Mouse (Mus musculus) heart, embryonic 16.5 days (tissue): ENCODE results near the gene Grk4. TPM values are rescaled to one million over a fixed set of nuclear protein-coding genes. Genes with fewer than 3 reads are reported as not detected.

ENCODE experiments used
- ATAC-seq: fragments of 200-750 bp; cut with Nextera tagmentation; replicated peaks from 2 replicates; pipeline ENCODE4 v1.8.0; 2017; ENCODE audit warnings: moderate number of reproducible peaks; ENCODE audit not compliant: insufficient read depth, low FRiP score; ENCODE audit errors: extremely low read depth
- H3K27ac ChIP-seq: fragments of 300-500 bp; sonication (generic); 2 replicates; pipeline ENCODE4 v1.5.1; 2014; ENCODE audit warnings: mild to moderate bottlenecking, low read length, control low read depth, moderate library complexity
- H3K27me3 ChIP-seq: fragments of 300-500 bp; sonication (generic); 2 replicates; pipeline ENCODE4 v1.6.1; 2014; ENCODE audit warnings: low read length, mixed read lengths; ENCODE audit not compliant: control insufficient read depth, insufficient read depth
- H3K36me3 ChIP-seq: fragments of 300-500 bp; sonication (generic); 2 replicates; pipeline ENCODE4 v1.6.1; 2014; ENCODE audit not compliant: control insufficient read depth, insufficient read depth
- H3K4me1 ChIP-seq: fragments of 300-500 bp; sonication (generic); 2 replicates; pipeline ENCODE4 v1.6.1; 2014; ENCODE audit warnings: low read length, mixed read lengths; ENCODE audit not compliant: control insufficient read depth, insufficient read depth
- H3K4me2 ChIP-seq: fragments of 300-500 bp; sonication (generic); 2 replicates; pipeline ENCODE4 v1.6.1; 2014; ENCODE audit warnings: low read depth, mild to moderate bottlenecking, control low read depth, low read length
- H3K4me3 ChIP-seq: fragments of 300-500 bp; sonication (generic); 2 replicates; pipeline ENCODE4 v1.5.1; 2014; ENCODE audit warnings: mild to moderate bottlenecking, control low read depth, low read length
- H3K9ac ChIP-seq: fragments of 300-500 bp; sonication (generic); 2 replicates; pipeline ENCODE4 v1.6.1; 2014; ENCODE audit warnings: low read length, control low read depth
- H3K9me3 ChIP-seq: fragments of 300-500 bp; sonication (generic); replicated peaks from 2 replicates; pipeline ENCODE4 v1.6.1; 2016; ENCODE audit warnings: low read length; ENCODE audit not compliant: control insufficient read depth
- WGBS: fragments of 180-500 bp; shearing (Covaris S2); extraction: QIAGEN DNeasy Blood & Tissue Kit; methylation state at CpG from one replicate; pipeline ENCODE4 v1.1.7; 2014; 5-methylcytosine and 5-hydroxymethylcytosine counted together
- polyA plus RNA-seq: library from polyadenylated mRNA; unstranded; fragments of >200 nt; fragmentation: Nextera tagmentation; extraction: Ambion mirVana; gene quantifications from 2 replicates; pipeline ENCODE4 v1.2.1, GENCODE M21; 2015

Grk4 gene
- polyA plus RNA-seq, 1 experiment from 2014 or later, result 2.2 TPM

DNA sequence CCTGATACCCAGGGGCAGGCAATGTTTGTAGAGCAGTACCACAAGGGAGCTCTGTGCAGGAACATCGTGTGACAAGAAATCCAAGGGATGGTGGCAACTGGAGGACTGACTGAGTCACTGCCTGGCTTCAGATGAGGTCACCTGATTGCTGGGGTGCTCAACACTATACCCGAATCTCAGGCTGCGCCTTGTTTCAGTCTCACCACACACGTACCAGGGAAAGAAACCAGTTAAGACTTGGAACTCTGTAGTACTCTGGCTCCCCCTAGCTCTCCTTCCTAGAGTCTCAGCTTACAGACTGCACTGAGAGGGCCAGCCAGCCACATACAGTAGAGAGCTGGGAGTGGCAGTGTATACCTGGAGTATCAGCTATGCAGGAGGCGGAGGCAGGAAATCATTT is 17.2 kb upstream of the Grk4 start:
- no peak overlapping the region for H3K4me2 ChIP-seq
- 0 out of 2 replicates have a peak, but pooled peaks have one; percentile 34 for ATAC-seq
- WGBS, result 65% methylated on average over 5 of the region's 5 CpGs

GRCm38 (mm10) chr5:34647581-34647980 is 12.6 kb upstream of the Grk4 start:
- Histone ChIP-seq H3K27me3 (no peaks in the 10 kb centered on the region), H3K4me1 (no peaks in the 10 kb centered on the region), H3K4me3 (no peak overlapping the region), H3K4me2 (no peak overlapping the region), H3K9me3 (no peaks in the 10 kb centered on the region), H3K27ac (no peak overlapping the region), H3K36me3 (peaks cover 78% of the 10 kb centered on the region), H3K9ac (no peak overlapping the region)
- ATAC-seq, result no peak
- 52% methylated on average over 4 of the region's 4 CpGs for WGBS

More for the DNA sequence above, 17.2 kb upstream of the Grk4 start:
- no peak overlapping the region for H3K9ac ChIP-seq
- H3K27ac ChIP-seq, result no peak overlapping the region
- peaks cover 68% of the 10 kb centered on the region for H3K36me3 ChIP-seq
- no peaks in the 10 kb centered on the region for H3K9me3 ChIP-seq
- no peaks in the 10 kb centered on the region for H3K27me3 ChIP-seq
- no peak overlapping the region for H3K4me3 ChIP-seq
- no peaks in the 10 kb centered on the region for H3K4me1 ChIP-seq

DNA sequence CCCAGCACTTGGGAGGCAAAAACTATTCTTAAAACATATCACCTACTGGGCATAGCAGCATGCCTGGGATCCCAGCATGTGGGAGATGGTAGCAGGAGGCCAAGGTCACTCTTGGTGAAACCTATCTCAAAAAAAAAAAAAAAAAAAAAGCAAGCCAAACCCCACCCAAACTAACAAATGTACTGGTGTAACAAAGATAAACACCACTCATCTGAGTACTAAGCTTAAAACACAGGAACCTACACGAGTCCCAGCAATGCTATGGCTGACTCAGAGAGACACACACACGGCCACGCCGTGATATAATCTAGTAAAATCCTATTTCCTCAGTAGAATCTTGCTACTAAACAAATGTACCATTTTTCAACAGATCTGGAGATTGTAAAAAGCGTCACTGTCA is 7.2 kb upstream of the Grk4 start:
- ATAC-seq, result no peak
- 90% methylated on average over 5 of the region's 5 CpGs for WGBS
- Histone ChIP-seq H3K9me3 (no peaks in the 10 kb centered on the region), H3K27me3 (no peaks in the 10 kb centered on the region), H3K4me2 (no peak overlapping the region), H3K4me1 (peaks cover 6% of the 10 kb centered on the region), H3K9ac (no peak overlapping the region), H3K27ac (no peak overlapping the region), H3K36me3 (peaks cover 75% of the 10 kb centered on the region), H3K4me3 (no peak overlapping the region)

DNA sequence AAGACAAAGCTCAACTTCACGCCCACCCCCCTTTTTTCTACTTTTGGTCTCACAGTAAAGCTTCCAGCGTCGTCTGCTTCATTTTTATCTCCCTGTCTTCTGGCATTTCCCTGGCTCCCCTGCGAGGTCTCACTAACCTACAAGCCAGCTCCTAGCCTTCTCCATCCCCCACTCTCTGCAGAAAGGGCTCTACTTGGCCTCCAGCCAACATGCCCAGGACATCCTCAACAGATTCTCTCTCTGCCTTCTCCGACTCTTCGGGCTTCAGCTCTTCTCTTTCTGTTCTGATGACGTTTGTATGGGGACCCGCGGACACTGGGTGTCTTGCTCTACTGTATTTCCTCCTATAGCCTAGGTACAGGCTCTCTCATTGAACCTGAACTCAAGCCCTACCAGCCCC is 5.3 kb upstream of the Grk4 start:
- H3K9ac ChIP-seq, result no peak overlapping the region
- H3K9me3 ChIP-seq, result no peaks in the 10 kb centered on the region
- 44% methylated on average over 9 of the region's 9 CpGs for WGBS
- no peak overlapping the region for H3K4me2 ChIP-seq
- no peak overlapping the region for H3K4me3 ChIP-seq
- H3K36me3 ChIP-seq, result peaks cover 57% of the 10 kb centered on the region
- no peak for ATAC-seq
- H3K27me3 ChIP-seq, result no peaks in the 10 kb centered on the region
- no peak overlapping the region for H3K27ac ChIP-seq
- peaks cover 12% of the 10 kb centered on the region for H3K4me1 ChIP-seq

DNA sequence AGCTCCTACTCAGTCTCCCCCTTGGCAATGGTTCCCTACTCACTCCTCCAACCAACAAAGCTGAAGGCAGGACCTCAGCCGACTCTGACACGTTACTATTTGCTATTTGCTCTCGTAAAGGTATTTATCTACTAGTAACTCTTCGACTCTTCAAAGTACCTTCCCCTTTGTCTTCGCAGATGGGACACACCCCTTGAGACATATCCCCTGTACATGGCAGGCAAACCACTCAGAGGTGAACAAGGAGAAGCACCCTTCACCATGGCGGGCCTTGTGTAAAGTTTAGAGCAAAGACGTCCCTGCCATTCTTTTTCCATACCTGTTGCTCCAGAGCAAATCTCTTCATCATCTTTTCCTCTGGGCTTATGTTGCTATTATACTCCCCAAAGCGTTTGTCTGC is 2.6 kb upstream of the Grk4 start:
- Histone ChIP-seq H3K4me2 (no peak overlapping the region), H3K9ac (no peak overlapping the region), H3K9me3 (no peaks in the 10 kb centered on the region), H3K4me1 (peaks cover 14% of the 10 kb centered on the region), H3K27ac (no peak overlapping the region), H3K36me3 (peaks cover 32% of the 10 kb centered on the region), H3K27me3 (no peaks in the 10 kb centered on the region), H3K4me3 (no peak overlapping the region)
- 87% methylated on average over 8 of the region's 8 CpGs for WGBS
- no peak for ATAC-seq

DNA sequence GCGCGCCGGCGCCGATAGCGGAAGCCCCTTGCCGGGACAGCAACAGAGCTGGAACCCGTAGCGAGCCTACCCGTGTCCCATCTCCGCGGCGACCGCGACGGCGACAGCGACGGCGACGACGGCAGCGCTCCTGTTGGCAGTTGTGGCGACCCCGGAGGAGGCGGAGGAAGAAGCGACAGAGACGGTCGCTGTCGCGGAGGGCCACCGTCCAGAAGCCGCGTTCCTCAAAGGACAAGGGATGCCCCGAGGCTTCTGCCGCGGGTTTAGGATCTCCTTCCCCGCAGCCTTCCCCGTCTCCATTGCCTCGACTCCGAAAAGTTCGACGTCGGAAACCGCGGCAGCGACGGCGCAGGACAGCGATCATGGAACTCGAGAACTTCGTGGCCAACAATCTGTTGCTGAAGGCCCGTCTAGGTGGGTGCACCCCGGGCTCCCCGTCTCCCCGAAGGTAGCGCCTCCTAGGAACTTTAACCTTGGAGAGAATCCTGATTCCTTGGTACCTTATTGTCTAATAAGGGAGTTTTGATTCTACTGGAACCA is 482 bp downstream of the Grk4 start:
- H3K27me3 ChIP-seq, result no peaks in the 10 kb centered on the region
- under 1% methylated on average over 57 of the region's 57 CpGs for WGBS

DNA sequence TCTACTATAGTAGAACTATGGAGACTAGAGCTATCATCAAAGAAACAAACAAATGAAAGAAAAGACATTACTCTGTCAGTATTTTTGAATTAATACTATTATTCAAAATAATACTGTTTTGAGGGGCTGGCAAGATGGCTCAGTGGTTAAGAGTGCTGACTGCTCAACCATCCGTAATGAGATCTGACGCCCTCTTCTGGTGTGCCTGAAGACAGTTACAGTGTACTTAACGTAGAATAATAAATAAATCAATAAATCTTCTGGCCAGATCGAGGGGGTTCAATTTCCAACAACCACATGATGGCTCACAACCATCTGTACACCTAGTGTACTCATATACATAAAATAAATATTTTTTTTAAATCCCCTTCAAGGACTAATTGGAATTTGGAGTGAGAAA is 1.7 kb downstream of the Grk4 start:
- Histone ChIP-seq H3K4me2 (no peak overlapping the region), H3K9ac (no peak overlapping the region), H3K4me3 (no peak overlapping the region), H3K4me1 (peaks cover 13% of the 10 kb centered on the region), H3K36me3 (0 out of 2 replicates have a peak, but pooled peaks cover 4% of the 10 kb centered on the region), H3K27me3 (no peaks in the 10 kb centered on the region), H3K27ac (no peak overlapping the region), H3K9me3 (no peaks in the 10 kb centered on the region)
- ATAC-seq, result no peak
- 83% methylated on average over 4 of the region's 4 CpGs for WGBS

More for the DNA sequence above, 482 bp downstream of the Grk4 start:
- H3K4me1 ChIP-seq, result peaks cover 13% of the 10 kb centered on the region
- H3K27ac ChIP-seq, result peak overlapping the region; percentile 90
- peak overlapping the region; percentile 70 for H3K4me2 ChIP-seq
- ATAC-seq, result 0 out of 2 replicates have a peak, but pooled peaks have one; percentile 0
- peaks cover 14% of the 10 kb centered on the region for H3K36me3 ChIP-seq
- H3K9ac ChIP-seq, result peak overlapping the region; percentile 80
- peak overlapping the region; percentile 70 for H3K4me3 ChIP-seq
- H3K9me3 ChIP-seq, result no peaks in the 10 kb centered on the region

DNA sequence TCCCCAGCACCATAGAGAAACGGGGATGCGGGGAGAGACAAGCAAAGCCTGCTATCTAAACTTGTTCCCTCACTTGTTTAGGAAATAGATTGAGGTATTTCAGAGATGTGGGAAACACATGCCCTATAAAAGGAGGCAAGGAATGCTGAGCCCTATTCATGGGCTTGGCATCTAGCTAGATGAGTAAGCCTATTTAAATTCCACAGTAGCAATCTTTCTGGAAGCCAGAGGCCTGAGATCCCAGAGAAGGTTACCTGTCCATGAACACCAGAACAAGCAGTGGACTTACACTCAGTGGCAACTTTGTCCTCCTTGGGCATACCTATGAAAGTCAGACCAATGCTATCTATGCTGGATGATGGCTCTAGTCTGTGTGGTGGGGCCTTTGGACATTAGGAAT is 3.1 kb downstream of the Grk4 start:
- Histone ChIP-seq H3K27ac (no peak overlapping the region), H3K4me1 (peaks cover 13% of the 10 kb centered on the region), H3K9ac (no peak overlapping the region), H3K4me2 (no peak overlapping the region), H3K27me3 (no peaks in the 10 kb centered on the region), H3K4me3 (no peak overlapping the region), H3K36me3 (no peaks in the 10 kb centered on the region), H3K9me3 (no peaks in the 10 kb centered on the region)
- no peak for ATAC-seq
- WGBS, result 71% methylated on average over 2 of the region's 2 CpGs

GRCm38 (mm10) chr5:34669493-34669892 is 9.3 kb downstream of the Grk4 start:
- no peak overlapping the region for H3K4me3 ChIP-seq
- 0 out of 2 replicates have a peak, but pooled peaks cover 7% of the 10 kb centered on the region for H3K36me3 ChIP-seq
- H3K4me2 ChIP-seq, result no peak overlapping the region
- no peak overlapping the region for H3K9ac ChIP-seq
- no peaks in the 10 kb centered on the region for H3K27me3 ChIP-seq
- no peaks in the 10 kb centered on the region for H3K4me1 ChIP-seq
- 84% methylated on average over 2 of the region's 2 CpGs for WGBS
- no peak for ATAC-seq
- H3K27ac ChIP-seq, result no peak overlapping the region
- no peaks in the 10 kb centered on the region for H3K9me3 ChIP-seq
